Mouse (Mus musculus) gastrocnemius, adult 2 months (tissue): ENCODE results near the gene Sap30bp. TPM values are rescaled to one million over a fixed set of nuclear protein-coding genes. Genes with fewer than 3 reads are reported as not detected.
A peak's percentile ranks its signal among the peaks of the same experiment; 100 is the strongest.

Experiments used
- DNase-seq: peaks from one replicate; pipeline ENCODE4 v3.0.0; 2022
- H3K27ac ChIP-seq: fragments of 200-600 bp; 2 replicates; pipeline ENCODE4 v1.8.1; 2022; ENCODE audit warnings: mild to moderate bottlenecking
- H3K4me3 ChIP-seq: fragments of 200-600 bp; 2 replicates; pipeline ENCODE4 v1.8.1; 2022; ENCODE audit warnings: mild to moderate bottlenecking, moderate library complexity
- CTCF ChIP-seq: fragments of 200-600 bp; IDR thresholded peaks from 2 replicates; pipeline ENCODE4 v1.8.1; 2022; ENCODE audit warnings: antibody characterized with exemption, mild to moderate bottlenecking, moderate library complexity
- intact Hi-C: fragments of 180-260 bp; cut with DNase I; formaldehyde crosslinking; loops from one replicate; pipeline ENCODE4 v1.15.1; 2025
- total RNA-seq, 2 experiments: library from RNA; stranded (reverse); gene quantifications; 2 replicates each; pipeline ENCODE4 v1.2.3; 2021

Gene Sap30bp
- total RNA-seq, 2 experiments from 2014 or later: 12.1 to 13.4 TPM

DNA sequence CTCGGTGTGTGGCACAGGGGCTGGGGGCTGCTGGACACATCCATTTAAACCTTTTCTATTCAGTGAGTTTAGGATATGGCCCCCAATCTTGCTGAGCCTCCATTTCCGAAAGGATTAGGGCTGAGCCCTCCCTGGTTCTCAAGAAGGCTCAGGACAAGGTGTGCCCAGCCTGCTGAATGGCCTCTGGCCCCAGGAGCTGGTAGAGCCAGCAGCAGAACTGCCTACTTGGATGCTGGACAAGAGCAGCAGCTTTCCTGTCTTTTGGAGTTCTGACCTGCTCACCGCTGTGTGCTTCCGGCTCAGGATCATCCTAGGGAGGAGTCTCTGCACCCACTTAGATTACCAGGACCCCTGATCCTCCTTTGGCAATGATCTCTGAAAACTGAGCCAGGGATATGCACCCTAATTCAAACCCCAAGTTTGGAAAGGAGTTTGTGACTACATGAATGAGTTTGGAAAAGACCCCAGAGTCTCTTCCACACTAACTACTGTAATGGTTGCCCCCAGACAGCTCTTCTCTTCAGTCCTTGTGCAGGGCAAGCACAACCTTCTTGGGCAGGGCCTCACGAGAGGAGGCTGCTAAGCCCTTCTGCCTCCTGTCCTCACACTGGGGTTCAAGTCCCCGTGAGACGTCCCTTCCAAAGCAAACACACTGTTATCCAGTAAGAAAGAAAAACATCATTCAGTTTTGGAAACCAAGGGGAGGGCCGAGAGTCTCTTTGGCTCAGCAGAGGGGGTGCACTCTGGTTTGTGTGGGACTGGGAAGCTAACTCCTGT lies 32.3 kb upstream of the Sap30bp start:
- no peak for DNase-seq
- intact Hi-C loops: no loop called here
- H3K4me3 ChIP-seq: peak overlapping the region; percentile 59
- peak overlapping the region; percentile 80 for H3K27ac ChIP-seq
- no peak for TF ChIP-seq CTCF

DNA sequence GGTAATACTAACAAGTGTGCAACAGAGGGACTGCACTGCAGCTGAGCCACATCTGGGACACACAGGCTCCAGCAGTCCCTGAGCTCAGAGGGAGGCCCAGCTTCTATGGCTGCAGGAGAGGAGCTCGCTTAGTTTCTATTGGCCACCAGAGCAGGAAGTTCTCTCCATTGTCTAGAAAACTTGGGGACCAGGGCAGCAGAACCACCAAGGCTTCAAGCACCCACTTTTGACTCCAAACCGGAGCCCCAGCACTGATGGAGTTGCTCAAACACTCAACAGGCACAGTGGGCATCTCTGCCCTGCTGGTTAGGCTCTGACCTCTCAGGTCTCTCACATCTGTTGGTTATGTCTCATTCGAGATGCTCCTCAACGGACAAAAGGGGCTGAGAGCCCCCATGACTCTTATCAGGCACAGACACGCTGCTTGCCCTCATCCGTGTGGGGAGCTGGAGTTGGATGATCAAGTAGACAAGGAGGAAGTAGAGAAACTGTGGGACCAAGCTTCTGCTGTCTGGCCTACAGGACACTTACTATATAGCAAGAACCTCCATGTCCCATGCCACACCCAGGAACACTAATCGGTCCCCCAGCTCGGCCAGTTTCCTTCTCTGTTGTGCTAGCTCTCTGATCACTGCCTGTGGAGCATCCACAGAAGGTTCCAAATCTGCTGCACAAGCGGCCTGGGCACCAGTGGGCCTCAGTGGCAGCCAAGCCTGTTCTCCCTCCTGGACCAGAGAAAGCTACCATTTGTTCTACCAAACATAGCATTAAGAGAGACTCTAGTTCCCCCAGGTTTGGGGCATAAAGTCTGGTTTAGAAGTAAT lies 31.5 kb upstream of the Sap30bp start:
- H3K27ac ChIP-seq: peak overlapping the region; percentile 51; the same call in 1 of the 2 replicates
- TF ChIP-seq CTCF: no peak
- intact Hi-C loops: no loop called here
- no peak for DNase-seq
- no peak overlapping the region for H3K4me3 ChIP-seq

DNA sequence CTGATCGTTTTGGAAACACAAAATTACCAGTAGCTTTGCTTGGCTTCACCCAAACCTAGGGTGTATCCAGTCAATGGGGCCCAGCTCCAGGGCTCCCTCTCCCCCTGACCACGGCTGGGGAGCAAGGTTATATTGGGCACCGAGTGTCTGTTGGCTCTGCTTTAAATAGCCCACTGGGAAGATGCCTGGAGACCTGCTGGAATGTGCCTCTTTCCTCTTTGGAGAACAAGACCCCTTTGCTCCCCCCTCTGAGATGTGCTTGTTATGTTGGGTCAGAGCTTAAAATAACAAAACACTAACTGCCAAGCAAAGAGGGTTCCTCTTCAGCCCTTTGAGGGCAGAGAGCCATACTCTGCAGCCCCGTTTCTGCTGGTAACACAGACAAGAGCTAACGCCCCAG lies 30.9 kb upstream of the Sap30bp start:
- Histone ChIP-seq H3K4me3 (no peak overlapping the region), H3K27ac (peak overlapping the region; percentile 70)
- TF ChIP-seq CTCF: no peak
- intact Hi-C loops: no loop called here
- no peak for DNase-seq

DNA sequence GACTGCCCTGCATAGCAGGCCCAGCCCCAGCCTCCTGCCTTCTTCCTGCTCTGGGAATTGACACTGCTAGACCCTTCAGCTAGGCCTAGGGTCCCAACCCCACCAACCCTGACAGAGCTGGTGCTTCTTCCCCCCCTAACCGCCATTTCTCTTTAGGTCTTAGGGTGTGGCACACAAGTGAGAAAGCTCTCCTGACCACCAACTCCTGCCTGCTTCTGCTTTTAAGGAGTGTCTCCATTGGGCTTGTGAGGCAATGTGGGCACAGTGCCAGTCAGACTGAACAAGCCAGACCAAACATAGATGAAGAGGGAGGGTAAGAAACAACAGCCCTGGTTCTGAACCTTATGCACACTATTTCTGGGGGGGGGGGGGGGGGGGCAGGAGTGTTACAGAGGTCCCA lies 30.3 kb upstream of the Sap30bp start:
- intact Hi-C loops: no loop called here
- TF ChIP-seq CTCF: no peak
- Histone ChIP-seq H3K4me3 (no peak overlapping the region), H3K27ac (peak overlapping the region; percentile 70)
- peak; percentile 68 for DNase-seq

DNA sequence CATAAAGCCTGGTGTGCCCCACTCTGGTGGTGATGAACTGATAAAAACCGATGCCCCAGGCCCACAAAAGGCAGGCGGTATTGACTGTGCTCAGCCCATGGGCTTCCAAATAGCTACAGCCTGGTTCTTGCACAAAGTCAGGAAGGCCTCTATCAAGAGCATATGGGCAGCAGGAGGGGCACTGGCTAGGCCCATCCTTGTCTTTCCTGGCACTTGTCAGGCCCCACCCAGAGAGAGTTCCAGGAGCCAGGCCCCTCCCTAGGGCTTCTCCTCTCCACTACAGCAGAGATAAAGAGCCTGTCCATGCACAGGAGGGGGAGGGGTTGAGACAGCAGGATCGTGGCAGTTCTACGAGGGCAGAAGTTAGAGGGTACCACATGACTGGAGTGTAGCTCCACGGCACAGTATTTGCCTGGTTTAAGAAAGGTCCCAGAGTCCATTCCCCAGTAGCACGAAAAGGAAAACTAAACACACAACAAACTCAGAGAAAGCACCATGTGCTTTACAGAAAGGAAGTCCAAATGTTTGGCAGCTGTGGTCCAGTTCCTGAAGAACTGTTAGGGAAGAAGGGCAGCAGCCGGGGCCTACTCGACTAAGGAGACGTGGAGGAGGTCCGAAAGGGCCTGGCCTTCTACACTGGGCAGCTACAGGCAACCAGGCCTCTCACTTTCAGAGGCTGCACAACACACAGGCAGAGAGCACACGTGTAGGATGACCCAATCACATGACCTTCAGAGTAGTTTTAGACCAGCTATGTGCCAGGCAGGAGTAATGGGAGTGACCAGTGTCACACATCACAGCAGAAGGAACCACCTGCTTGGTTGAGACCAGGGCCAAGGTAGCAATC lies 29.5 kb upstream of the Sap30bp start:
- Histone ChIP-seq H3K4me3 (no peak overlapping the region), H3K27ac (peak overlapping the region; percentile 70)
- no peak for TF ChIP-seq CTCF
- intact Hi-C loops: no loop called here
- no peak for DNase-seq

DNA sequence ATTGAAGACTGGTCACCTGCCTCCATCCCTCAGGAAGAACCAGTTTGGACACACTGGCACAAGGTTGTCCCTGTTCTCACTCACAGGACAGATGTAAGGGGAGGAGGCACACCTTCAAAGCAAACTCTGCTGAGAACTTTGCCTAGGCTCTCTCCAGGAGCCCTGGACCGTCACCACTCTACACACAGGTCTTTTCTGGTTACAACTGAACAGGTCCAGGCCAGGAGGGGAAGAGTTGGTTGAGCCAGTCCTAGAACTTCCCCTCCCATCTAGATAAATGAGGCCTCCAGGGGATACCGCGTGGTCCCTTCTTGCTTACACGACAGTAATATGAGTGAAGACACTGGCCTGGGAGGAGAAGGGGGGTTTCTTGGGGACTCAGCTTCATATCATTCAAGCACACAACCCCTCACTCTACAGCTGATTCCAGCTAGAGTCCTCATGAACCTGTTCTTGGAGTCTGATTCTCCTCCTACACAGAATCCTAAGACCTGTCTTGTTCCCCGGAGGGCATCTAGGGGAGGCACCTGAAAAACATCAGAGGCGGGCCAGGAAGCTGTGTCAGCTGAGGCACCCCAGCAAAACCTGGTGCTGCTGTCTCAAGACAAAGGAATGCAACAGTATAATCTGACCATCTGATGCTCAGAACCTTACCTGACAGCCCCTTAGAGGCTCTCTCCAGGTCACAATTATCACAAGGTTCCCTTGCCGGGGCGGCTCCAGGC lies 28.7 kb upstream of the Sap30bp start:
- Histone ChIP-seq H3K27ac (peak overlapping the region; percentile 70; the same call in 1 of the 2 replicates), H3K4me3 (no peak overlapping the region)
- no peak for DNase-seq
- intact Hi-C loops: no loop called here
- TF ChIP-seq CTCF: no peak

DNA sequence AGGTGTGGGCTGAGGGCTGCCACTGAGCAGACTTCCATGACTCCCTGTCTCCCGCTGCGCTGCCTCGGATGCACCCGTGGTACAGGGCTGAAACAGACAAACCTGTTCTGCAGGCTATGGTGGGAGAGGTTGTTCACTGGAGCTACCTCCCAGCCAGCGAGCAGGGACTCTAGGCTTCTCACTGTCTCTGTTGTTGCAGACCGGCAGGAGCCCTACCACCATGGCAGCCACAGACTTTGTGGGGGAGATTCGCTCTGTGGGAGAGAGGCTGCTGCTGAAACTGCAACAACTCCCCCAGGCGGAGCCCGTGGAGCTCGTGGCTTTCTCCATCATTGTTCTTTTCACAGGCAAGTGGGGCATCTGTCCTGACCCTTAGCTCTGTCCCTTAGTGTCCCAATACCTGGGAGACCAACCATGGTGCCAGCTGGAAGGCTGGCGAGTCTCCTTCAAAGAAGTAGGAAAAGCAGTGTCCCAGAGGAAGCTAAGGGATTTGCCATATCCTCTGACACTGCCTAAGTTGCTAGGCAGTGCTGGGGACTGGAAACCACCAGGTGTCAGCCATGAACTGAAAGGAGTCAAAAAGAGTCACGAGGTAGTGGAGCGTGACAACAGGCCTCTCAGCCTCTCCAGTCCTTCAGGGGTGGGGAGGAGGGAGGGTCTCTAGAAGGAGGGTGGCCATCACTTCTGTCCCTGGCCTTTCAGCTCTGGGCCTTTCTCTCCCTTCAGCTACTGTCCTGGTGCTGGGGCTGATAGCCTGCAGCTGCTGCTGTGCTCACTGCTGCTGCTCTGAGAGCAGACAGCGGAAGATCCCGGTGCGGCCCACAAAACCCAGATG lies 27.9 kb upstream of the Sap30bp start:
- no peak for TF ChIP-seq CTCF
- Histone ChIP-seq H3K27ac (no peak overlapping the region), H3K4me3 (no peak overlapping the region)
- no peak for DNase-seq
- intact Hi-C loops: no loop called here

DNA sequence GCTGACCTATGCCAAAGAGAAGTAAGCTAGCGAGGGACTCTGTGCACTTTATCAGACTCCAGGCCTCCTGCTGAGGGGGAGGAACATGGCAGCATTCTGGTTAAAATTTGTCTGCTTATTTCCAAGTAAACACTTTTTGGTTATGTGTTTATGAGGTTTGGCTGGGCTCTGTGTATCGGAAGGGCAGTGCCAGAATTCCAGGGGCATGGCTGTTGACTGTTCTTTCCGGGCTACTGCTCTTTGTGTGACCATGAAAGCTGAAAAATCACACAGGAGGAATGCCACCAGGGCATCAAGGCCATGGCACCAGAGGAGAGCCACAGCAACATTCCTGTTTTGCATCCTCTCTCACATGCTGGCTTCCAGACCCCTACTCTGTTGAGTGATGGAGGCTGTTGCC lies 27.0 kb upstream of the Sap30bp start:
- DNase-seq: no peak

DNA sequence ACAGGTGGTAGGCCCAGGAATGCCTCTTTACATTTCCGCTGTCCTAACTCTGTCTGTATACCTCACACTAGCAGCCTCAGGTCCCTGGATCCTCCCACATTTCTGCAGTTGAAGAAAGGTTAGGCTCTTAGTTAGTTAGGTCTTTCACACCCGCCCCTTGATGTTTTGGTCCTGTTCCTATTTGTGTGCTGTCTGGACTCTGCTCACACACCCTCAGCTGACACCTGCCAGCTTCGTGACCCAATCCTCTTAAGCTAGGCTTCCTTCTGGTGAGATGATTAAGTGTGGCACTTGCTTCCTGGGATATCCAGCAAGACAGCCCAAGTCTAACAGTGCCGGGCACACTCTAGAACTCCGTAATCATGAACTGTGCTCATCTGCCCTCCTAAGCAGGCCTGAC lies 26.6 kb upstream of the Sap30bp start:
- H3K4me3 ChIP-seq: no peak overlapping the region
- no peak for DNase-seq
- intact Hi-C loops: no loop called here
- TF ChIP-seq CTCF: no peak
- H3K27ac ChIP-seq: no peak overlapping the region

More for the DNA sequence above, 27.0 kb upstream of the Sap30bp start:
- no peak overlapping the region for H3K4me3 ChIP-seq
- no peak for TF ChIP-seq CTCF
- H3K27ac ChIP-seq: no peak overlapping the region
- intact Hi-C loops: no loop called here

DNA sequence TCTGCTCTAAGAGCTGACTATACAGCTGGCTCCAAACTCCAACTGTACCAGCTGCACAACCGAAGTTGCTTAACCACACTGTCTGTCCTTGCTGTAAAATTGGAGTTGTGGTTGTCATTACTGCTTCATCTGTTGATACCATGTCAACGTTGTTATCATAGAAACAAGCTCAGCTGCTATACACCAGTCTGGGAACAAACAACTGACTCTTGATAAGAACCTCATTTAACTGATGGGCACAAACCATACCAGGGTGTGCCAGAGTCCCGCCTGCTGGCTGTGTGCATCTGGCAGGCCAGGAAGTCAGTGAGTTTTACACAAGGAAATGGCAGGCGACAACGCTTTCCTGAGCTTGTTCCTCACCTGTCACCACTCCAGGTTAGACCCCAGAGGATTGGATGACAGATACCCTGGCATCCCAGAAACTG lies 21.9 kb upstream of the Sap30bp start:
- TF ChIP-seq CTCF: no peak
- no peak for DNase-seq
- H3K27ac ChIP-seq: no peak overlapping the region
- intact Hi-C loops: no loop called here
- no peak overlapping the region for H3K4me3 ChIP-seq
